Mouse (Mus musculus) liver (tissue): ENCODE data around the gene Akap2.
A peak's percentile ranks its signal among the peaks of the same experiment; 100 is the strongest.

Experiments
- DNase-seq: peaks from one replicate; pipeline ENCODE4 v3.0.0-alpha.2; 2020; ENCODE audit warnings: mixed read lengths

Akap2 gene

DNA sequence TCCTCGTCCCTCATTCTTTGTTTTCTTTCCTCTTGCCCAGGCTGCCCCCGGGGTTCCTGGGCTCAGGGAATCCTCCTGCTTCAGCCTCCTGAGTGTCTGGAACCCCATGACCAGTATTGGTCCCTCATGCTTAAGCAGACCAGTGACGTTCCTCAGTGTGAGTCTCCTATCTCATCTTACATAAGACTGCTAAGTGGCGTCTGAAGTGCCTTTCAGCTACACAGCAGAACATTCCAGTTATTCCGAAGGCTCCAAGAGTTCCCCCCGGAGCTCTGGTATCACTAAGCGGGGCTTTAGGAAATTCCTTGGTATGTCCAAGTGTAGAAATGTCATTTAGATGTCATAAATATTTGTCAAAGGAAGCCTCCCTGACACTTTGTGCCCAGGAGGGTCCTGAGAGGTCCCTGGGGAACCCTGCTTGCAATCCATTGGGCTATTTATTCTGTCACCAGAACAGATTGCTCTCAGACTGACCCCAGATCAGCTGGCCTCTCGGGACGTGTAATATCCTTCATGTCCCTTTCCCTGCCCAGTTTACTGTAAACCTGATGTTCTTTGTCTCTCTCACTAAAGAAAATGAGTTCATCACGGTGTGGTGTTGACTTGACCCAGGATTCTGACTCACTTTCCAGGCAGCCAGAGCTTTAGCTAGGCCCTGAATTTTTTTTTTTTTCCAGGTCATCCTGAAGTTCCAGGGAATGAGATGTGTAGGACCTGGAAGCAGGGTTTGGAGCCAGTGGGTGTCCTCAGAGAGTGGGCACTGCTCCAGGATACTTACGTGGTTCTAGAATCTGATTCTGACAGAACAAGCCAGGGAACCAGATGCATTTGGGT lies 125.2 kb downstream of the Akap2 start:
- no peak for DNase-seq

DNA sequence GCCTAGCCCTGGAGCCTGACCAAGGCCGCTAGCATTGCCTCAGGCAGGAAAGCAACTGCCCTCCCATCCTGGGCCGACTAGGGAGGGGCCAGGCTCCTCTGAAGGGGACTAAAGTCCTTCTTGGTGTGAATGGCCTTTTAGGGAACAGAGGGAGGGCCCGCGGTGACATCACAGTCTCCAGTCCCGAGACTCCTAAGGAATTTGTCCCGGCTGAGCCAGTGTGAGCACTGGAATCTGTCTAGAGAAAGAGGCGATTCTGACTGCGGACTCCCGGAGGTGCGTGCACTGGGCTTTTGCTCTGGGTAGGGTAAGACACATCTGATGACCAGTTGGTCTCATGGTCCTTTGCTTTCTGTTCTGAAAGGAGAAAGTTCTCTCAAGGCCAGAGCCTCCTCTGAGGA lies 127.6 kb downstream of the Akap2 start:
- DNase-seq, result peak; percentile 60

DNA sequence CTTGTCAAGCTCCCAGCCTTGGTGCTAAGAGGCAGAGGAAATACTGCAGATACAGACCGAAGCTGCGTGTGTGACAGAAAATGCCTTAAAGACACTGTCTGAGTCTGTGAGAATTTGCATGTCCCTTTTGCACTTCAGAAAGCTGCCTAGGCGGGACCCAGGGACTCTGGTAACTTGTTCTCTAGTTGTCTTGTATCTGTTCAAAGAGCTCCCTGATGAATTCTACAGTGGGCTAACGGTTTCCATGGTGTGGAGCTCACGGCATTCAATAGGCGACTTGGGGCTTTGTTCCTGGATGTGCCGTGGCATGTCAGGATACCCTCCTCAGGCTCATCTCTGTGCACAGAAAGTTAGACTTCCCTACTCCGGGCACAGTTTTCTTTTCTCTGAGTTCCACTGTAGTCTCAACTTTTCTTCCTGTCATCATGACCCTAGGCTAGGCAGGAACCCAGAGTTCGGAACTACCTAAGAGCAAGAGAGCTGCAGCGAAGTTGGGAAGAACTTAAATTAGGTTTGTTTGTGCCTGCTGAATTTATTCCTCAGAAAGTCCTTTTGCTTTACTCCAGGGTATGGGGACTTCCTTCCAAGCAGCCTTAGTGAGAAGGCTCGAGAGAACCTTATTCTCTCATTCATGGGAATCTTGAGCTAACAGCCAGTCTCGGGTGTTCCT lies 128.2 kb downstream of the Akap2 start:
- DNase-seq, result no peak

DNA sequence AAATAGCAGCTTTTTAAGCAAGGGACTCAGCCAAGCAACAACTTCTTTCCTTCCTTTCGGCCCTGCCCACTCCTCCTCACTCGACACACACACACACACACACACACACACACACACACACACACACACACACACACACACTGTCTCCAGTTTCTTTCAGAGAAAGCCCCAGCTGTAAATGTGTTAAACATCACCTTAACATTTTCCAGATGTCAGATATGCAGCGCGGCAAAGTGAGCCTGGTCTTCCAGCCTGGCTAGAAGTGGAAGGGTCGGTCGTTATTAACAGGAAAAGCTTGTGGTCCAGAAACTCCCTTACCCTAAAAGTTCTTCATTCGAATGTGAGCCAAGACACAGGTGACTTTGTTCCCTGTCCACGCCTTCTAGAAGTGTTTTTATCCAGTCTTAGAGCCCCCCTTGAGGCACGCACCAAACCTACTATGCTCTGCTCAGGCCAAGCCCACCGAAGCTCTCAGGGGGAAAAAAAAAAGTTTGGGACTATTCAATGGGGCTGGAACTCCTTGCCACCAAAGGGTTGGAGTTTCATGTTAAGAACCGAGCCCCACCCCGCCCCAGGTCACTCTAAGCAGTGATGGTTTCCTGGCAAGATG lies 129.0 kb downstream of the Akap2 start:
- peak; percentile 27 for DNase-seq

DNA sequence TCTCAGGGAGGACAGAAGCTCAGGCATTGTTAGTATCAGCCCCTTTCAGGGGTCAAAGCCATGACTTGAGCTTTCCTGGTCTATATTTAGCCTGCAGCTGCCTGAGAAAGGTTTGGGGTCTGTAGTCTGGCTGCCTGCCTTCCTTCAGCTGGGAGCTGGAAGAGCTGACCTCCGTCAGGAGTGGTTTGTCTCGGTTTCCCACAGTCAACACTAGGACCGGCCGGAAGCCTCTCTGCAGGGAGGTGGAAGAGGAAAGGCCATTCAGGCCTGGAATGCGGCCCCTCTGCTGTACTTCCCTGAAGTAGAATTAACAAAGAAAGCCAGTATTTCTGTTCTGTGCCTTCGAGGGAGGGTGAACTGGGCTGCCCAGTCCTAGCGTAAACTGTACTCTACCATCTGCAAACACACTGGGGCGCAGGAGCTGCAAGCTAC lies 129.6 kb downstream of the Akap2 start:
- DNase-seq, result peak; percentile 37

DNA sequence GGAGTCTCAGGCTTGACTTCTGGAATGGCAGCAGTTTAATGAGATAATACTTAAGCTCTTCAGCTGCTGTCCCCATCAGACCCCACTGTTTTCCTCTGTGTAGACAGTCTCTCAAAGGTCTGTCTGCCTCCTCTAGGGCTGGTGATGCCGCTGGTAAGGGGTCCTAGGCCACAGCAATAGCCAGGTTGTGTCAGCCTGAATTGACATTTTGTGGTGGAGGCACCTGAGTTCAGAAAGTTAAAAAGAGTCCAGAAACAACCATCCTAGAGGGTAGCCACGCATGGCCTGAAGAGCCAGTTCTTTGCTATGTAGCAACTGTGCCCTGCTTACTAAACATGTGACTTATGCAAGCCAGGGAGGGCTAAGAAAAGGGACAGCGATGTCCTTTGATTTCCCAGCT lies 130.2 kb downstream of the Akap2 start:
- no peak for DNase-seq

DNA sequence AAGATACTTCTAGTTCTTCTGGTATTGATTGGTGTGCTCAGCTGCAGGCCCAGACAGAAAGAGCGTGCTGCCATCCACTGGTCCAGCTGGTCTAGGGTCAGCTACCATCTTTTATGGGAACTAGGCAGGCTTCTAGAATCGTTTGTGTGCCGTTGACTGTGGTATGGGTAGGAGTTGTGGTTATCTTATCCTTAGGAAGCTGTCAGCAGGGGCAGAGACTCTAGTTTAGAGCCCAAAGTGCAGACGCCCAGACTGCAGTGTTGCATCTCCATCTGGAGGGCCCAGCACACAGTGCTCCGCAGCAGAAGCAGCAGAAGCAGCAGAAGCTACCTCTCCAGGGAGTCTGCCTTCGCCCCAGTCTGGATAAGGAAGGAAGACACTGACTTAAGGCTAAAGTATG lies 132.0 kb downstream of the Akap2 start:
- DNase-seq, result no peak

DNA sequence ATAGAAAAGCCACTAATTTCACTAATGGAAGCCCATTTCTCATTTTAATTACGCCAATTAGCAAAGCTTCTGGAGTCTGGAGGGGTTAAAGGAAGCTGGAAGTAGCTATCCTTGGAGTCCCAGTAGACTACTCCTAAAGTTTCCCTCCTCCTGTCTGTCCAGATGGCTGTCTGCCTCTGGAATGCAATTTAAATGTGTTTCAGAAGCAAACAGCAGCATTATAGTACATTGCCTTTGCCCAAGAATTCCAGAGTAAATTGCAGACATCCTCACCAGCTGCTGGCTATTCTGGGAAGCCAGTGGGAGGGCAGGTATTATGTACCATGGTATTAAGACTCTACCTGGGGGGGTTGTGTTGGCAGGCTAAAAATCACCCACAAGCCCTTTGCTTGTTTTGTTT lies 134.3 kb downstream of the Akap2 start:
- DNase-seq, result no peak

DNA sequence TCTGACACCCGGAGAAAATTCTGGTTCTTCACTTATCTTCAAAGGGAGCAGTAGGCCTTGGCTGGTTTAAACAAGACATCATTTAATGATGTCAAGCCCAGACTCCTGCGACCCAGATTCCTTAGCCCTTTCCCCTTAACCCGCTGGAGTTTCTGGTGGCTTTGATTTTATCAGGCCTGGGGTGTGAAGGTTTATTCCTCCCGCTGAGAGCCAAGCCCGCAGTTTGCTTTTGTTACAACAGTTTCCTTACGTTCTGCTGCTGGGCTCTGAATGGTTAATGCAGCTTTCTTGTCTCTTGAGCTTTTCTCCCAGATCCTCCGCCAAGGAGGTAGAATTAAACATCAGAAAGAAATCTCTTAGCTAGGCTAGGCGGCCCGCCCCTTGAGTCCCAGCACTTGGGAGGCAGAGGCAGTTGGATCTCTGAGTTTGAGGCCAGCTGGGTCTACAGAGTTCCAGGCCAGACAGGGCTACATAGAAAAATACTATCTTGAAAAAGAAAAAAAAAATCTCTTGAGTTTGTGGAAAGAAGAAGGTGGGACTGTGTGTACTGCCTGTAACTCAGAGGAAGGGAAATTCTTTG lies 135.1 kb downstream of the Akap2 start:
- peak; percentile 0 for DNase-seq

DNA sequence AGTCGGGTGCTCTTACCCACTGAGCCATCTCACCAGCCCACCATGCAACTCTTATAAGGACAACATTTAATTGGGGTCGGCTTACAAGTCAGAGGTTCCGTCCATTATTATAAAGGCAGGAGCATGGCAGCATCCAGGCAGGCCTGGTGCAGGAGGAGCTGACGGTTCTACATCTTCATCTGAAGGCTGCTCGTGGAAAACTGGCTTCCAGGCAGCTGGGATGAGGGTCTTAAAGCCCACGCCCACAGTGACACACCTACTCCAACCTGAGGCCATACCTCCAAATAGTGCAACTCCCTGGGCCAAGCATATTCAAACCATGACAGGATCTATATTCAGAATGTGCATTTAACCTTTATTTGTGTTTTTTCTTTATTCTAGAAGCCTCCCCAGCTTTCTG lies 136.7 kb downstream of the Akap2 start:
- DNase-seq, result no peak

DNA sequence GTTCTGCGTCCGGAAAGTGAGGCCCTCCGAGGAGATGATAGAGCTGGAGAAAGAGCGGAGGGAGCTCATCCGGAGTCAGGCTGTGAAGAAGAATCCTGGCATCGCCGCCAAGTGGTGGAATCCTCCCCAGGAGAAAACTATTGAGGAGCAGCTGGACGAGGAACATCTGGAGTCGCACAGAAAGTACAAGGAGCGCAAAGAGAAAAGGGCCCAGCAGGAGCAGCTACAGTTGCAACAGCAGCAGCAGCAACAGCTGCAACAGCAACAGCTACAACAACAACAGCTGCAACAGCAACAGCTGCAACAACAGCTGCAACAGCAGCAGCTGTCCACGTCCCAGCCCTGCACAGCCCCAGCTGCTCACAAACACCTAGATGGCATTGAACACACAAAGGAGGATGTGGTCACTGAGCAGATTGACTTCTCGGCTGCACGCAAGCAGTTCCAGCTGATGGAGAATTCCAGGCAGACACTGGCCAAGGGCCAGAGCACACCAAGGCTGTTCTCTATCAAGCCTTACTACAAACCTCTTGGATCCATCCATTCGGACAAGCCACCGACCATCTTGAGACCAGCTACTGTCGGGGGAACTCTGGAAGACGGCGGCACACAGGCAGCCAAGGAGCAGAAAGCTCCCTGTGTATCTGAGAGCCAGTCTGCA lies 138.0 kb downstream of the Akap2 start:
- no peak for DNase-seq

DNA sequence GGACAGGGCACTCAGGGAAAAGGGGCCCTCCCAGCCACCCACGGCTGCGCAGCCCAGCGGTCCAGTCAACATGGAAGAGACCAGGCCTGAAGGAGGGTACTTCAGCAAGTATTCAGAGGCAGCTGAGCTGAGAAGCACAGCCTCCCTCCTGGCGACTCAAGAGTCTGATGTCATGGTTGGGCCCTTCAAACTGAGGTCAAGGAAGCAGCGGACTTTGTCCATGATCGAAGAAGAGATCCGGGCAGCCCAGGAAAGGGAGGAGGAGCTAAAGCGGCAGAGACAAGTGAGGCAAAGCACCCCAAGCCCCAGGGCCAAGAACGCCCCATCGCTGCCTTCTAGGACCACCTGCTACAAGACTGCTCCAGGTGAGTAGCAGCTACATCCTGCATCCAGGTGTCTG lies 139.2 kb downstream of the Akap2 start:
- DNase-seq, result no peak

DNA sequence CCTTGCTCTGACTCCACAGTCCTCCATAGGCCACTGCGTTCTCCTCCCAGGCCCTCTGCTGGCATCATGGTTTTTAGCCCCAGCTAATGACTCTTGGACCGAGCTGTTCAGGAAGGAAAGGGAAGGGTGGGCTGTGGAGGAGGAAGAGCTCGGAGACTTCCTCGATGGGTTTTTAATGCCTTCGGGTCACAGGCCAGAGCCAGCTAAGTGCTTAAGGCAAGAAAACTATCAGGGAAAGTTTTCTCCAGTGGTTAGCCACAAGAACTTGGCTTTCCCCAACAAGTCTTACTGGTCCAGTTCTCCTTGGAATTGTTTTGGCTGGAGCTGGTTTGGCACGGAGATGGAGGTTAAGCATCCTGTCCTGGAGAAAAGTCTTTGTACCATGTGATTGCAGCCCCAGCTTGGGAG lies 142.8 kb downstream of the Akap2 start:
- DNase-seq, result no peak

DNA sequence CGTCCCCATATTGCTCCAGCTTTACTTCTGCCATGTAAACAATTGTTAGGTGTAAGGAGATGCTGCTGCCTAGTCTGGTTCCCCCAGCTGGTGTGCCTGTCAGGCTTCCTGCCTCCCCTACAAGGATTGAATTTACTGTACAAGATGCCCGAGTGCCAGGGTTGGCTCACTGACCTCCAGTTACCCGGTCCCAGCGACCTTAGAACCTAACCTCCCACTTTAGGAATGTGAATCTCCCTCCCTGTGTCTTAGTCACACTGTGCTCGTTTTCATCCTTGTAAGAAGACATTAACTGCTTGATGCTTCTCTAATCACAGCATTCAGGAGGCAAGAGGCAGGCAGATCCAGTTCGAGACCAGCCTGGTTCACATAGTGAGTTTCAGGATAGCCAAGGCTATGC lies 143.7 kb downstream of the Akap2 start:
- no peak for DNase-seq

DNA sequence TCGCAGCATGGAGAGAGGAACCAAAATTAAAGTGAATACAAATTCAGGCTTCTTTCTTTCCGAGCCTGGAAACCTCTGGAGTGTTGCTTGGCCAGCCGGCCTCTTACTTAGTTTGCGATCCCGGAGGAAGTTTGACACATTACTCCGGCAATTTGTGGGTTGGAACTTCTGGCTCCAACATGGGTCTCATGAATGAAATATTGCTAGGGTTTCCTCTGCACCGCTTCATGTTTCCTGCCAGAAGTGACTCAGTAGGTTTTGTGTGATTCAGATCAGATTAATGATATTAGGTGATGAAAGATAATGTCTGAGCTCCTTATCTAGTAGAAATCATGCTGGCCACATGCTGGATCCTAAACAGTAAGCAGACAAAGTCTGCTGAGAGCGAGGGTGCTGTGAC lies 144.4 kb downstream of the Akap2 start:
- DNase-seq, result no peak

DNA sequence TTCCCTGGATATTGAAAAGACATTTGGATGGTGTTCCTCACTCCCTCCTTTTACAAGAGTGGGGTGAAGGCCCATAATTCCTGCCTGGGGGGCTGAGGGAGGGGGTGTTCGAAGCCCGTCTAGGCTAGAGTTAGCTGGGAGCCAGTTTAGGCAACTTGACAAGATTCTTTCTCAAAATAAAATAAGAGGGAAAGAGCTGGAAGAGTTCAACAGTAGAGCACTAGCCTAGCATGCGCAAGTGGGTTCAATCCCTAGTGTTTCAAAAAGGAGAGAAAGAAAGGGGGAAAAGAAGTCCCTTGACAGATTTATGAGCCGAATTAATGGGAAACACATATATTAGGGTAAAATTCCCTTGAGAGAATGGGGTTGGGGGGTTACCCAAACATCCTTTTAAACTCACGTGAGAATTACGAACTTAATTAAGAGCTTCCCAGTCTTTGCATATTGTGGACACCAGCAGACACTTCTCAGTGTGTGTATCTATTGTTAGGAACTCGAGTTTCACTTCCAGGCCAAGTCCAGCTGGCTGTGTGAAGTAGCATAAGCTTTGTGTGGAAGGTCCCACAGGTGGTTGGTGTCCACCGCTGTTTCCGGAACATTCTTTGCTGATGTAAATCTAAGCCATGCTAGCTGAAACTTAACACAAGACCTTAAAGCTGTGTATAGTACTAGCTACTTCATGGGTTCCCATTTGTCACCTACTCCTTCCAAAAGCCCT lies 145.0 kb downstream of the Akap2 start:
- no peak for DNase-seq

DNA sequence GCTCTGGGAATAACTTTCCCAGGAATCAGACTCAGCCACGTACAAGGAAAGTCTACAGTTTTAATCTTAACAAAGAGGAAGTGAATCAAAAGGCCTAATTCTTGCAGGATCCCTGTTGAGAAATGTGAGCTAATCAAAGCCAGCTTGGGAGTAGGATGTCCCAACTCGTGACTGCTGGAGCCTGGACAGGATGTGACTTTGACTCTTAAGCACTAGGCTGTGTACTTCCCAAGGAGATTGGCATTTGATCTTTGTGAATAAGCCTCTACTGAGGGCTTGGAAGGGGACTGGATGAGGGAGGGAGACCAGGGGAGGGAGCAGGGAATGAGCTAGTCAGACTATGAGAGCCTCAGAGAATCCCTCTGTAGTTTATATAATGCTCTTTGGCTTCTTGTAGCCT lies 148.6 kb downstream of the Akap2 start:
- no peak for DNase-seq

DNA sequence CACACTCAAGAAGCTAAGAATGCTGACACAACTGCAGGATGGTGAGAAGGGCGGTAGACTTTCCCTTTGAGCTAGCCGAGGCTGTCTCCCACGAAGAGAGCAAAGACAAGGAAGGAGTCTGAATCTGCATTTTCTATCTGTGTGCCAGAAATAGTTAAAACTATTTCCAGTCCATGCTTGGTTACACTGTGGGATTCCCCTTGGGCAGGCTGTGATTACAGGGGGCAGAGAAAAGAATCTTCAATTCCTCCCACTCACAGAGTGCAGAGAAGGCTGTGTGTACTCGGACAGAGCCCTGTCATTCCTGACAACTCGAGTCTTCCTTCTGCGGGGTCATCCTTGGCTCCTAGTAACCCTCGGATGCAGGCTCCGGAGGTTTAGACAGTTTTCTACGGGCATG lies 149.5 kb downstream of the Akap2 start:
- DNase-seq, result no peak

DNA sequence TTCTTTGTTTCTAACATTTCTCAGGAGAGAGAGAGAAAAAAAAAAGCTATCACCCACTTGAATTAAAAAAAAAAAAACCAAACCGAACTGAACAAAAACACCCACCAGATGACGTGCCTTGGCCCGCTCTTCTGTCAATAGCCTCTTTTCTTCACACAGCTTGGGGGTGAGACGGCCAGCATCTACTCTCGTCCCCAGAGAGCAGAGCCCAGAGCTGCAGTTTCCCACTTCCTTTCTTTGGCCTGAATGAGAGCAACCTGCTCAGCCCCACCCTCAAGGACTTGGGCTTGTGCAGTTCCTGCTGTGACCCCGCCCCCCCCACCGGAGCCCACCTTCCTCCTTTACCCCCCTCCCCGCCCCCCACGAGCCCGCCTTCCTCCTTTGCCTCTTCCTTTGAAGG lies 150.0 kb downstream of the Akap2 start:
- no peak for DNase-seq

DNA sequence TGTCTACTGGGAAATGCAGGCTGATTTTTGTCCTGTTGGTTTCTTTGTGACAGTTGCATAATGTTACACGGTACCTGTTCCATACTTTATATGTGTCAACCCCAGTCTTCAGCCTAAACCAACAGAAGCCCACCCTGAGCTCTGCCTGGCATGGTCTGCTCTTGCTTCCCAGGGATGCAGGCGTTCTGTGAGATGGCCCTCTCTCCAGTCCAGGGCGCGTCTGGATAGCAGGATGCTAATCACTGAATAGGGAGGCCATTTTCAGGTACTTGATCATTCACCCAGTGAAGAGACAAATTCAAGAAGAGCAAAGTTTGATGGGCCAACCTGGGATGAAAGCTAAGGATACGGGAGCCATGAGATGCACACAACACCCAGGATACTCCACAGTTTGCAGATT lies 161.7 kb downstream of the Akap2 start:
- no peak for DNase-seq

DNA sequence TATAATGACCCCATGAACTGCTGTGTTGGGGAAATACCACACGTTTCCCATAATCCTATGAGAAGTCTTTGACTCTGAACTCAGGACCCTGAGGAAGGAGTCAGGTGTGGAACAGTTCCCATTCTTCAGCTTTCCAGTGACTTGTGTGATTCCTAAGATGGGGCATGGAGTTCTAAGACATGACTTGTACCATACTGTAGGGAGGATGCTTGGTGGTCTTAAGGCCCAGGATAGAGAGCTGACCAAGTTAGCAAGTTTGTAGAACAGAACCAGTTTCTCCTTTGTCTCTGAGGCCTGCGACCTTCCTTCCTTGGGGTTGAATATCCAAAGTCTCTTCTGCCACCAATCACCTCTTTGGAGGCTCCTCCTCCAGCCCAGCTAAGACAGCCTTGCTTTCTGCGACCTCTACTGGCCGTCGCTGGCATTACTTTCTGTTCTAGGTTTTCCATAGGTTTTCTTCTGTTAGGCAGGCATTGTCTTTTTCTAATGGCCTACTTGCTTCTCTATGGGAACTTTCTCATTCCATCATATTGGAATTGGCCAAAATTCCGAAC lies 162.4 kb downstream of the Akap2 start:
- DNase-seq, result peak; percentile 72
